In the genomic region with DNA sequence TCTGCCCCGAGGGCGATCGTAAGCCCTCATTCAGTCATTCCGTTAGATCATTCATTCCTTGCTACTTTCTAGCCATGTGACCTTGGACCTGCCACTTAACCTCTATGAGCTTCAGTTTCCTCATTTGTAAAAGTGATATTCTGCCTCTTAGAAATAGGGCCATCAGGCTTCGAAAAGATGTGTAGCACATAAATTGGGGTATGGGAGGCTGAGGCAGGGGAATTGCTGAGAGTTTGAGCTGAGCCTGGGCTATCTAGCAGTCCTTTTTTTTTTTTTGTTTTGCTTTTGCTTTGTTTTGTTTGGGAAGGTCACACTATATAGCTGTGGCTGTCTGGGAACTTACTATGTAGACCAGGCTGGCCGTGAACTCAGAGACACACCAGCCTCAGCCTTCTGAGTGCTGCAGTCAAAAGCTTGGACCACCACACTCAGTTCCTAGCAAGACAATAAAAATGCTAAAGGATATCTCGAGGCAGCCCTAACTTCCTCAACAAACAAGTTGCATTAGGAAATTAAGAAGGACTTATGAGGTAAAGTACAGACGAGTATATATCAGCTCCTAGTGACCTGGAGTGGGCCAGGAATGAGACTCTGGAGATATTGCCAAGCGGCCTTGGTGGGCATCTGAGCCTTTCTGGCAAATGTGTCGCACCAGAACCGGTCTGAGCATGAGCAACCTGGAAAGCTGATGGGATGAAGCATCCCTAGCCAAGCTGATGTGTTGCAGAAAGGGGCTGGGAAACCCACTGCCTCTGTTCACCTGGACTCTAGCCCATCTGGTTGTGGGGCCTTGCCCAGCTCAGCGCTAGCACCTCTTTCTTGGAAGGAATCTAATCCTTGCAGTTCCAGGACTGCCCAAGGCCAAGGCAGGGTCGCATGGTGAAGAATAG, we compare ENCODE assay signal across 8 mouse cellular contexts. TPM values are rescaled to one million over a fixed set of nuclear protein-coding genes. Genes with fewer than 3 reads are reported as not detected.
DNase-seq lines count a peak whose midpoint lies in the region; ATAC-seq and TF ChIP-seq lines count a peak whose summit lies in the region.

No protein-coding gene starts in this region.

- H3K9me3 ChIP-seq in lung, postnatal 0 days (ENCODE audit: low read length): no peaks in the 10 kb centered on the region
- H3K9me3 ChIP-seq in erythroblast, embryonic 14.5 days (ENCODE audit: control insufficient read depth, low read length): no peaks in the 10 kb centered on the region
- H3K9me3 ChIP-seq in limb, embryonic 14.5 days (ENCODE audit: control insufficient read depth, low read length): no peaks in the 10 kb centered on the region
- no peaks in the 10 kb centered on the region for H3K9me3 ChIP-seq in stomach, embryonic 14.5 days (ENCODE audit: control insufficient read depth, low read depth, low read length)

- no peak for ATAC-seq in lung, postnatal 0 days
- ATAC-seq in limb, embryonic 14.5 days (ENCODE audit: low FRiP score, low read depth): no peak
- ATAC-seq in stomach, embryonic 14.5 days (ENCODE audit: insufficient number of reproducible peaks, insufficient read depth, low FRiP score, low read depth): no peak

- H3K36me3 ChIP-seq in lung, postnatal 0 days (ENCODE audit: insufficient read depth, low read length): peaks cover 8% of the 10 kb centered on the region; the same call in 1 of the 2 replicates
- H3K36me3 ChIP-seq in erythroblast, embryonic 14.5 days (ENCODE audit: control insufficient read depth): peaks cover 22% of the 10 kb centered on the region
- H3K36me3 ChIP-seq in limb, embryonic 14.5 days (ENCODE audit: control insufficient read depth, insufficient read depth, low read length): peaks cover 9% of the 10 kb centered on the region
- peaks cover 8% of the 10 kb centered on the region; the same call in 1 of the 2 replicates for H3K36me3 ChIP-seq in stomach, embryonic 14.5 days (ENCODE audit: control insufficient read depth, insufficient read depth, low read length)

- no peak for TF ChIP-seq EP300 in lung, postnatal 0 days (IDR thresholded peaks at IDR 0.05)

- peak overlapping the region; percentile 91; the same call in 1 of the 2 replicates for H3K9ac ChIP-seq in lung, postnatal 0 days (replicated peaks; ENCODE audit: low read depth)
- H3K9ac ChIP-seq in limb, embryonic 14.5 days (ENCODE audit: low read depth, low read length, severe bottlenecking): peak overlapping the region; percentile 83
- H3K9ac ChIP-seq in stomach, embryonic 14.5 days (replicated peaks; ENCODE audit: low read depth, low read length): peak overlapping the region; percentile 92

- peaks cover 8% of the 10 kb centered on the region for H3K4me1 ChIP-seq in lung, postnatal 0 days (ENCODE audit: insufficient read depth, low read depth, low read length)
- peaks cover 46% of the 10 kb centered on the region for H3K4me1 ChIP-seq in erythroblast, embryonic 14.5 days (ENCODE audit: control insufficient read depth)
- H3K4me1 ChIP-seq in limb, embryonic 14.5 days (ENCODE audit: control insufficient read depth, insufficient read depth, low read length): peaks cover 13% of the 10 kb centered on the region
- peaks cover 20% of the 10 kb centered on the region for H3K4me1 ChIP-seq in stomach, embryonic 14.5 days (ENCODE audit: control insufficient read depth, insufficient read depth, low read length)

- H3K27me3 ChIP-seq in lung, postnatal 0 days (replicated peaks; ENCODE audit: insufficient read depth, low read length): no peaks in the 10 kb centered on the region
- peaks cover 22% of the 10 kb centered on the region for H3K27me3 ChIP-seq in erythroblast, embryonic 14.5 days (ENCODE audit: control insufficient read depth)
- H3K27me3 ChIP-seq in limb, embryonic 14.5 days (ENCODE audit: control insufficient read depth, insufficient read depth, low read length): no peaks in the 10 kb centered on the region
- no peaks in the 10 kb centered on the region for H3K27me3 ChIP-seq in stomach, embryonic 14.5 days (ENCODE audit: control insufficient read depth, insufficient read depth, low read length)

- peak overlapping the region; percentile 79 for H3K4me3 ChIP-seq in lung, postnatal 0 days (ENCODE audit: low read depth, low read length)
- peak overlapping the region; percentile 90 for H3K4me3 ChIP-seq in erythroblast, embryonic 14.5 days (replicated peaks)
- H3K4me3 ChIP-seq in limb, embryonic 14.5 days (replicated peaks; ENCODE audit: low read length): peak overlapping the region; percentile 58
- H3K4me3 ChIP-seq in stomach, embryonic 14.5 days (ENCODE audit: low read depth, low read length): peak overlapping the region; percentile 93

- peak overlapping the region; percentile 89; the same call in 1 of the 2 replicates for H3K27ac ChIP-seq in lung, postnatal 0 days (ENCODE audit: low read length)
- H3K27ac ChIP-seq in limb, embryonic 14.5 days (replicated peaks; ENCODE audit: low read depth, low read length): no peak overlapping the region
- H3K27ac ChIP-seq in stomach, embryonic 14.5 days (ENCODE audit: low read length): peak overlapping the region; percentile 86; the same call in 1 of the 2 replicates

- H3K4me2 ChIP-seq in lung, postnatal 0 days (replicated peaks; ENCODE audit: low read depth, low read length): peak overlapping the region; percentile 90
- peak overlapping the region; percentile 85 for H3K4me2 ChIP-seq in limb, embryonic 14.5 days (replicated peaks; ENCODE audit: low read depth, low read length, severe bottlenecking)
- H3K4me2 ChIP-seq in stomach, embryonic 14.5 days (replicated peaks; ENCODE audit: low read depth, low read length): peak overlapping the region; percentile 89

- TF ChIP-seq POLR2A in limb, embryonic 14.5 days (IDR thresholded peaks at IDR 0.05; ENCODE audit: borderline replicate concordance, extremely low read depth, insufficient read depth, insufficient read length): no peak

- TF ChIP-seq CTCF in lung, postnatal 0 days (IDR thresholded peaks at IDR 0.05): no peak

- WGBS in lung, postnatal 0 days: 51% methylated on average over 13 of the region's 13 CpGs
- WGBS in limb, embryonic 14.5 days: 53% methylated on average over 13 of the region's 13 CpGs
- WGBS in stomach, embryonic 14.5 days: 52% methylated on average over 13 of the region's 13 CpGs

- no peak for DNase-seq in lung, postnatal 0 days (ENCODE audit: low spot score)
- no peak for DNase-seq in lung, postnatal 10 days
- DNase-seq in limb, embryonic 14.5 days (ENCODE audit: low spot score): no peak
- no peak for DNase-seq in frontal cortex, postnatal 14 days (ENCODE audit: low spot score in 2 of 2)
- no peak for DNase-seq in spleen, postnatal 14 days (ENCODE audit: low spot score in 2 of 2)
- no peak for DNase-seq in frontal cortex, postnatal 10 days (ENCODE audit: low spot score in 2 of 2)

RNA-seq across cellular contexts. Expression of a gene that starts 0.6 kb away (rescaled TPM):
- 15.6 TPM in 2 replicates for polyA plus RNA-seq in lung, postnatal 0 days (2015; fragmentation: Nextera tagmentation; extraction: Ambion mirVana)
- polyA plus RNA-seq in erythroblast, embryonic 14.5 days (2012): 15.8 and 16.8 TPM in 2 replicates
- 11.1 and 12.5 TPM in 2 replicates for polyA plus RNA-seq in limb, embryonic 14.5 days (2012; rRNA removed)
- polyA plus RNA-seq in limb, embryonic 14.5 days (2014; fragmentation: Nextera tagmentation; extraction: Ambion mirVana): 18.0 and 18.8 TPM in 2 replicates
- 24.0 and 25.6 TPM in 2 replicates for polyA plus RNA-seq in stomach, embryonic 14.5 days (2014; fragmentation: Nextera tagmentation; extraction: Ambion mirVana)

RNA-seq across cellular contexts. Expression of a gene that starts 26.7 kb away (rescaled TPM):
- polyA plus RNA-seq in lung, postnatal 0 days (2015; fragmentation: Nextera tagmentation; extraction: Ambion mirVana): not detected in 2 replicates
- not detected in 2 replicates for polyA plus RNA-seq in erythroblast, embryonic 14.5 days (2012)
- not detected in 2 replicates for polyA plus RNA-seq in limb, embryonic 14.5 days (2012; rRNA removed)
- polyA plus RNA-seq in limb, embryonic 14.5 days (2014; fragmentation: Nextera tagmentation; extraction: Ambion mirVana): not detected in 2 replicates
- polyA plus RNA-seq in stomach, embryonic 14.5 days (2014; fragmentation: Nextera tagmentation; extraction: Ambion mirVana): not detected in 2 replicates
